Mouse (Mus musculus) frontal cortex, postnatal 36 days (tissue): ENCODE data around the gene Pxk.

Experiments used
- DNase-seq, 2 experiments: peaks; one replicate each; pipeline ENCODE4 v3.0.0; 2022; ENCODE audit warnings: low spot score in 2 of 2

The Pxk gene

DNA sequence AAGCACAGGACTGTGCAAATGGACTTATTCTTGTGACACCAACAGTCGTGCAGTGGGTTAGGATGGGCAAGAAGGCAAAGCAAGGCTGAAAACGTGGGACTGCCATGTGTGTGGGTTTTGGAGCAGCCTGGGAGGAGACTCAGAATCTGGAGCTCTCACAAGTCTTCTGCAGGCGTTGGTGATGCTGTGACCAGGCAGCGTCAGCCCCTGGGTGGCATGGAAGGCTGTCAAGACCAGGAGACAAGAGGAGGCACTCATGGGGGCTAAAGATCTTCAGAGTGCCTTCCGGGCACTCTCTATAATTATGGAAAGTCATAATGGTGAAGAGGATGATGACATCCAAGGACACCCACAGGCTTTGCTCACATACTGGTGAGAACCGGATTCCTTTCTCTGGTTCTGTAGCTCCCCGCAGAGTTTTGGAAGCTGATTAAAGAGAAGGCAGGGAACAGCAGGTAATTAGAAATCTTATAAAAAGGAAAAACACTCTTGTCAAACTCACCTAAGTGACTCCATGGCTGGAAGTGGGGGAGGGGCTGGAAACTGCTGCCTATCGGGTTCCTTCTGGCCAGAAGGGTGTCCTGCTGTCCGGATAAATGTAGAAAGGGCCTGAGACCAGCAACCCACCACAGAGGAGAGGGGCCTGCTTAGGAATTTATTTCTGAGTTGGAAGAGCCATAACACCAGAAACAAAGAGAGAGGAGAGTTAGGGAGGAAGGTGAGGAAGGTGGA lies 108.3 kb downstream of the Pxk start:
- peak in 1 of 2 experiments; percentile 37 for DNase-seq

DNA sequence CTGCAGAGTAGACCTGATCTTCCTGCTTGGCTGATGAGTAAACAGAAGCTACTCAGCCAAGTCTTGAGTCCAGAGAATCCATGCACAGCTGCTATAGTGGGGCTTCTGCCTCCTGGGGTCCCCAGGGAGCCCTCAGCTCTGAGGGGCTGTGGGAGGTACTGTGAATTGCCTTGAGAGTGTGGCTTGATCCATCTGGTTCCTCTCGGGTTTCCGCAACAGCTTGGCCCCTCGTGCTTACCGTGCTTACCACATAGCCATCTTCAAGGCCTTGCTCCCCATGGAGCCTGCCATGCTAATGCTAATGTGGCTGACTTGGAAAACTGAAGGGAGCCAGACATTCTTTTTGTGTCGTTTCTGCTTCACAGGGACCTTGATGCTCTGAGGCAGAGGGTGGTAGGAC lies 109.1 kb downstream of the Pxk start:
- DNase-seq, result no peak

DNA sequence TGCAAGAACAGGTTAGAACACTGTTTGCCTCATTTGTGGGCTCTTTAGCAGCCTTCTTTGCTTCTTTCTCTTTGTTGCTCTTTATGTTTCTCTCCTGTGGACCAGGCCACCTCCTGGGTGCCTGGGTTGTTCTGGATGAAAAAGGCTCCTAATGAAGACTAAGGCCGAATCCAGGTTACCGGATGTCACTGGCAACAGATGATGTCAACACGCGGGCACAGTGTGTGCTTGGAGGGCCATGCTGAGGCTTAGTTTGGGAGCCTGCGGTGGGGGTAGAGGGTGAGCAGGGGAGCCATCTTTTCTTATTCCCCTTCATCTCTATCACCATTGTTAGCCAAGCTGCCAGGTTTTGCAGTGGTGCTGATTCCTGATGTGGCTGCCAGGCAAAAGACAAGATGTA lies 109.5 kb downstream of the Pxk start:
- no peak for DNase-seq

DNA sequence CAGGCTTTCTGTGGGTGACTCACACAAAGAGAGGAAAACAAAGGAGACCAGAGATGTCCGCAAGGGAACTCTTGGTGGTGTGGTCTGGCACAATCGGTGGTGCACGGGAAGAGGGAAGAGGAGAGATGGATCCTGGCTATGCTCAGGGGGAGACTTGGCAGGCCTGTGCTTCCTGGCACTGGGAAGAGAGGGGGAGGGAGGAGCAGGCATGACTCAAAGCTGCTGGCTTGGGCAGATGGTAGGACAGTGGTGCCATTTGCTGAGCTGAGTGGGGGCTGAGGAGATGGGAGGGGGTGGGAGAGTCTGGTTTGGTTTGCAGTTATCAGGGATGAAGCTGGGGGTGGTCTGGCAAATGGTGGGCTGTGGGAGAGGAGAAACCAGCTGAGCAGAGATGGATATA lies 110.9 kb downstream of the Pxk start:
- DNase-seq, result peak; percentile 81 to 84

DNA sequence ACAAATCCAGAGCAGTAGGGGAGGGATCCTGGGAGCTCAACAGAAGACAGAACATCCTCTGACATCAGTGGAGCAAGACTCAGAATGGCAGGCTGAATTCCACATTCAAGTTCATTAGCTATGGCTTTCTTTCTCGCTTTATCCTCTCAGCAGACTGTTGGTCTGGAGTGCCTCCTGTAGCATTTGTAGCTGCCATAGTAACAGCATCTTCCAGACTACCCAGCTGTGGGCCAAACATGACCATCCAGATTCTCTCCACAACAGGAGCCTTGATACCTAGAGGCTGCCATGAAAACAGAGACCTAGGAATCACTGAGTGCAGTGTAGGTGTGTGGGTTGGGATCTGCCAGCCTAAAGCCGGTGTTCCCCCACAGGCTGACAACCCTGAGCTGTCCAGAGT lies 111.9 kb downstream of the Pxk start:
- DNase-seq, result no peak

DNA sequence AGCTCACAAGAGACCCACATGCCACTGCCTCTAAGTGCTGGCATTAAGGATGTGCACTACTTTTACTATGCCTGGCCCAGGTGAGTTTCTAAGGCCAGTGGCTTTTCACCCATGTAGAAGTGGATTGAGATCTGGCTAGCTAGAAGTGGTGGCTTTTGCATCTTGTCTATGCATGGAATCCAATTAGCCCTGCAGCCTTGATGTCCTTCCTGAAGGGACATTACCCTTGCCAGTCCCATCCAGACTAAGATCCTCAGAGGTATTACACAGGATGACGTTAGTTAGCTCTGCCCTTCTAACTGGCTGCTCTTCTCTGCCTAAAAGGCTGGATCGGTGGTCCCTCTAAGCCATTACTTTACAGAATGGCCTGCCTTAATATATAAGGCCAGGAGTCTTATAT lies 115.0 kb downstream of the Pxk start:
- no peak for DNase-seq

DNA sequence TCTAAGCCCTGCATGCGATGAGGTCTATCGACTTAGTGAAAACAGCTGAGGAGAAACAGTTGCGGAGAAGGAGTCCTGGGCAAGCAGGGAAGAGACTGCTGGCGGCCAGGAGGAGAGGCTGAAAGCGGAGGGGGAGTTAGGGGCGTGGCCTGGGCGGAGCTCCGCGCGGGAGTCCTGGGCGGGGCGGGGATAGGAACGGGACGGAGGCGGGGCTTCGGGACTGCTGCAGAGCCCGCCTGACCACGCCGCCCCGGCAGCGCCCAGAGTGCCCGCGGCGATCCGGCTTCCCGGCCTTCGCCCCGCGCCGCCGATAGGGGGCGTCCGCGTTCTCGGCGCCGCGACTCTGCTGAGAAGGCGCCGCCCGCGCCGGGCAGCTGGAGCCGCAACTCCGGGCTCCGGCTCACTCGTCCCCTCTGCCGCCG lies 115.8 kb downstream of the Pxk start, which contains the start of gene Kctd6:
Kctd6 (plus strand) TSS at position 338 of the 422 bp plus-strand sequence.
- peak; percentile 96 to 98 for DNase-seq
